Mouse (Mus musculus): ENCODE measurements around the gene Nos1.

GRCm38 (mm10) chr5:117825336-117825735 is 44.5 kb downstream of the Nos1 start:
- TF ChIP-seq POLR2A (IDR thresholded peaks at IDR 0.05; ENCODE audit: borderline replicate concordance, control insufficient read depth, low read depth, low read length): no peak
- no peak for TF ChIP-seq CTCF (IDR thresholded peaks at IDR 0.05; ENCODE audit: control insufficient read depth, insufficient read depth, low read length)
